In the genomic region with DNA sequence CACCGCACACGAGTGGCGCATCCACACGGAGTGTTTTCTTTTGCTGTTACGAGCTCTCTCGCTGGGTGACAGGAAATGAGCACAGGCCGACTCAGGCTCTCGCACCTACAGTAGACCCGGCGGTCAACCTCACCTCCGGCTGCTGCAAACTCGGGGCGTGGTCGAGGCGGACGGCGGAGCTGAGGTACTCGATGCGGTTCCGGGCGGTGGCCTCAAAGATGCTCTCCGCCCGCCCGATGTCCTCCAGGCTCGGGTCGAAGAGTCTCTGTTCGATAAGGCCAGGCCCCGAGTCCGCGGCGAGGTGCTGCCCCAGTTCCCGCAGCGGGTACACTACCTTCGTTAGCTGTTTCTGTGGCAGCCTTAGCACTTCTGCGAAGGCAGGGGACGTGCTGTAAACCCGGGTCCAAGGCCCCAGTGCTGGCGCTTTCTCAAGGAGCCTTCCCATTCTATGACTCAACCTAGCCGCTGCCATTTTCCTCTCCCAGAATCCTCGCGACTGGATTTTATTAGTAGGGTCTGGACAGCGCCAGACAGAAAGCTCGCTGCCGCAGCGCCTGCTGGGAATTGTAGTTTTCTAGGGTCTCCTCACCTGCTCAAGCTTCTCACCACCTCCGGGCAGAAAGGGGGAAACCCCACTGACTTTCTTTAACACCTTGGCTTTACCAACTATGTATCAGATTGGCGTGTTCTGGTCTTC, we compare ENCODE assay signal across 1 mouse cellular context.
TF ChIP-seq lines count a peak whose summit lies in the region.

A gene (minus strand): TSS at position 498 of the 697 bp plus-strand sequence.

TF ChIP-seq in MEL, 35 proteins besides CTCF, POLR2A, EP300 and RAD21 (continued from another document):
- TF ChIP-seq ZMIZ1 (IDR thresholded peaks at IDR 0.05; ENCODE audit: low read depth, low read length) (no peak), TBP (IDR thresholded peaks at IDR 0.05; ENCODE audit: low read depth, low read length) (peak; percentile 90), MAFK (IDR thresholded peaks at IDR 0.05; ENCODE audit: borderline replicate concordance, low read depth, low read length) (no peak), ZNF384 (IDR thresholded peaks at IDR 0.05; ENCODE audit: low read depth, low read length) (no peak), MXI1 (IDR thresholded peaks at IDR 0.05; ENCODE audit: low read depth, low read length) (peak; percentile 4; the same call in 1 of the 2 replicates)
